Mouse (Mus musculus) gastrocnemius, adult 2 months (tissue): Measurements from ENCODE around the gene Frg2f1. TPM values are rescaled to one million over a fixed set of nuclear protein-coding genes. Genes with fewer than 3 reads are reported as not detected.
"Not testable (repeated sequence)": the region's sequence is repeated elsewhere in the genome, so short reads cannot be mapped to it uniquely, and the experiment has no call there.

Source experiments
- DNase-seq: peaks from one replicate; pipeline ENCODE4 v3.0.0; 2022
- H3K27ac ChIP-seq: fragments of 200-600 bp; 2 replicates; pipeline ENCODE4 v1.8.1; 2022; ENCODE audit warnings: mild to moderate bottlenecking
- H3K4me3 ChIP-seq: fragments of 200-600 bp; 2 replicates; pipeline ENCODE4 v1.8.1; 2022; ENCODE audit warnings: mild to moderate bottlenecking, moderate library complexity
- CTCF ChIP-seq: fragments of 200-600 bp; IDR thresholded peaks from 2 replicates; pipeline ENCODE4 v1.8.1; 2022; ENCODE audit warnings: antibody characterized with exemption, mild to moderate bottlenecking, moderate library complexity
- intact Hi-C: fragments of 180-260 bp; cut with DNase I; formaldehyde crosslinking; loops from one replicate; pipeline ENCODE4 v1.15.1; 2025
- long read RNA-seq, 2 experiments: library from polyadenylated mRNA; stranded (forward); transcript quantifications; one replicate each; pipeline ENCODE4 v2.0.0; 2021
- total RNA-seq, 2 experiments: library from RNA; stranded (reverse); gene quantifications; 2 replicates each; pipeline ENCODE4 v1.2.3; 2021

Frg2f1 gene
- 1 to 10 TPM; 4.0 to 4.5 TPM for total RNA-seq
- long read RNA-seq, experiment 1, partial matches to known transcripts, result 0 of 5 reads
- long read RNA-seq, experiment 1, other reads (novel, unspliced or antisense), result 5 of 5 reads
- long read RNA-seq, experiment 2, partial matches to known transcripts, result 0 of 3 reads
- long read RNA-seq, experiment 2, other reads (novel, unspliced or antisense), result 3 of 3 reads

- intact Hi-C loops, result loop anchor here (5.0 kb wide), 2 partner anchors 88 to 307 kb away; partner anchors contain the start of genes AU022252 and P3h1
- peak within 1 kb of the TSS; percentile 93 for H3K27ac ChIP-seq
- no peak for TF ChIP-seq CTCF
- peak; percentile 98 for DNase-seq
- H3K4me3 ChIP-seq, result peak within 1 kb of the TSS; percentile 98
Measured at GRCm38 (mm10) chr4:119539031-119539824, at the start of gene Frg2f1. Gene Frg2f1, minus strand, starts transcription at chr4:119539529.

- peak; percentile 21; the same call in 1 of the 2 replicates for TF ChIP-seq CTCF
- Histone ChIP-seq H3K4me3 (no peak overlapping the region), H3K27ac (no peak overlapping the region)
- DNase-seq, result no peak
- intact Hi-C loops, result no loop called here
Measured at GRCm38 (mm10) chr4:119588037-119588436, 48.7 kb upstream of the Frg2f1 start.

GRCm38 (mm10) chr4:119575459-119575858, 36.1 kb upstream of the Frg2f1 start:
- intact Hi-C loops, result no loop called here
- no peak for TF ChIP-seq CTCF
- Histone ChIP-seq H3K4me3 (no peak overlapping the region), H3K27ac (peak overlapping the region; percentile 44; the same call in 1 of the 2 replicates)
- no peak for DNase-seq

- Histone ChIP-seq H3K27ac (peak overlapping the region; percentile 1; the same call in 1 of the 2 replicates), H3K4me3 (no peak overlapping the region)
- DNase-seq, result no peak
- TF ChIP-seq CTCF, result no peak
- intact Hi-C loops, result no loop called here
Measured at GRCm38 (mm10) chr4:119574504-119574903, 35.2 kb upstream of the Frg2f1 start.

GRCm38 (mm10) chr4:119572682-119573081, 33.4 kb upstream of the Frg2f1 start:
- no peak overlapping the region for H3K4me3 ChIP-seq
- H3K27ac ChIP-seq, result no peak overlapping the region
- no peak for DNase-seq
- TF ChIP-seq CTCF, result no peak
- intact Hi-C loops, result no loop called here

GRCm38 (mm10) chr4:119566322-119566835, 27.1 kb upstream of the Frg2f1 start:
- Histone ChIP-seq H3K27ac (no peak overlapping the region), H3K4me3 (no peak overlapping the region)
- DNase-seq, result no peak
- intact Hi-C loops, result no loop called here
- TF ChIP-seq CTCF, result no peak

- no peak for TF ChIP-seq CTCF
- intact Hi-C loops, result no loop called here
- peak; percentile 39 for DNase-seq
- Histone ChIP-seq H3K4me3 (no peak overlapping the region), H3K27ac (no peak overlapping the region)
Measured at GRCm38 (mm10) chr4:119563136-119563535, 23.8 kb upstream of the Frg2f1 start.

- H3K4me3 ChIP-seq, result no peak overlapping the region
- intact Hi-C loops, result no loop called here
- peak overlapping the region; percentile 8; the same call in 1 of the 2 replicates for H3K27ac ChIP-seq
- DNase-seq, result no peak
- no peak for TF ChIP-seq CTCF
Measured at GRCm38 (mm10) chr4:119555466-119555865, 16.1 kb upstream of the Frg2f1 start.

- DNase-seq, result no peak
- peak overlapping the region; percentile 32 for H3K27ac ChIP-seq
- intact Hi-C loops, result no loop called here
- H3K4me3 ChIP-seq, result no peak overlapping the region
- no peak for TF ChIP-seq CTCF
Measured at GRCm38 (mm10) chr4:119550864-119551263, 11.5 kb upstream of the Frg2f1 start.

- intact Hi-C loops, result no loop called here
- TF ChIP-seq CTCF, result no peak
- Histone ChIP-seq H3K27ac (peak overlapping the region; percentile 93), H3K4me3 (peak overlapping the region; percentile 98)
- no peak for DNase-seq
Measured at GRCm38 (mm10) chr4:119540533-119540890, 1.2 kb upstream of the Frg2f1 start.

- Histone ChIP-seq H3K4me3 (peak overlapping the region; percentile 98), H3K27ac (peak overlapping the region; percentile 93)
- intact Hi-C loops, result loop anchor here (5.0 kb wide), 2 partner anchors 87 to 308 kb away; partner anchors contain the start of genes AU022252 and P3h1
- TF ChIP-seq CTCF, result no peak
- peak; percentile 78 for DNase-seq
Measured at GRCm38 (mm10) chr4:119539836-119540532, 655 bp upstream of the Frg2f1 start.

GRCm38 (mm10) chr4:119537436-119537835, 1.9 kb downstream of the Frg2f1 start:
- DNase-seq, result no peak
- no peak overlapping the region for H3K27ac ChIP-seq
- H3K4me3 ChIP-seq, result no peak overlapping the region
- TF ChIP-seq CTCF, result no peak
- intact Hi-C loops, result loop anchor here (5.0 kb wide), 2 partner anchors 90 to 305 kb away; partner anchors contain the start of genes AU022252 and P3h1

GRCm38 (mm10) chr4:119536615-119537014, 2.7 kb downstream of the Frg2f1 start, which contains the start of gene Foxj3:
Gene Foxj3, plus strand, starts transcription at chr4:119537004.
- not testable (repeated sequence) for H3K4me3 ChIP-seq, DNase-seq, H3K27ac ChIP-seq
- intact Hi-C loops, result loop anchor here (5.0 kb wide), 2 partner anchors 91 to 304 kb away; partner anchors contain the start of genes AU022252 and P3h1
